Mouse (Mus musculus) lung, postnatal 14 days (tissue): ENCODE results near the gene Sema6b.

Experiments used
- DNase-seq: peaks from one replicate; pipeline ENCODE4 v3.0.0; 2021

Sema6b gene

DNA sequence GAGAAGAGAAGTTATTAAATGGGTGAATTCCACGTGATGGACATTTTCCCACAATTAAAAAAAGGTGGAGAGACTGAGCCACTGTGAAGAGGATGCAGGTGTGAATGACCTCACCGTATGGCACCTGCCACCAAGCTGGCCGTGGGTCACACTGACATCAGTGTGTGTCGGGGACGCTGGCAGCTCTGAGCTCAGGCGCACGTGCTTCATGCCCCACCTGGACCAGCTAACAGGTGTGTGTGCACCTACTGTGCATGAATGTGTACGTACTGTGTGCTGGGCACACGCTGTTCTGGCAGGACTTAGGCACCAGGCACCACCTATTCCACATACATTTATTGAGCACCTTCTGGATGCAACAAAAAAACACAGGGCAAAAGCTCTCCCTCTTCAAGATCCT, 4.4 kb upstream of the Sema6b start:
- DNase-seq, result no peak

DNA sequence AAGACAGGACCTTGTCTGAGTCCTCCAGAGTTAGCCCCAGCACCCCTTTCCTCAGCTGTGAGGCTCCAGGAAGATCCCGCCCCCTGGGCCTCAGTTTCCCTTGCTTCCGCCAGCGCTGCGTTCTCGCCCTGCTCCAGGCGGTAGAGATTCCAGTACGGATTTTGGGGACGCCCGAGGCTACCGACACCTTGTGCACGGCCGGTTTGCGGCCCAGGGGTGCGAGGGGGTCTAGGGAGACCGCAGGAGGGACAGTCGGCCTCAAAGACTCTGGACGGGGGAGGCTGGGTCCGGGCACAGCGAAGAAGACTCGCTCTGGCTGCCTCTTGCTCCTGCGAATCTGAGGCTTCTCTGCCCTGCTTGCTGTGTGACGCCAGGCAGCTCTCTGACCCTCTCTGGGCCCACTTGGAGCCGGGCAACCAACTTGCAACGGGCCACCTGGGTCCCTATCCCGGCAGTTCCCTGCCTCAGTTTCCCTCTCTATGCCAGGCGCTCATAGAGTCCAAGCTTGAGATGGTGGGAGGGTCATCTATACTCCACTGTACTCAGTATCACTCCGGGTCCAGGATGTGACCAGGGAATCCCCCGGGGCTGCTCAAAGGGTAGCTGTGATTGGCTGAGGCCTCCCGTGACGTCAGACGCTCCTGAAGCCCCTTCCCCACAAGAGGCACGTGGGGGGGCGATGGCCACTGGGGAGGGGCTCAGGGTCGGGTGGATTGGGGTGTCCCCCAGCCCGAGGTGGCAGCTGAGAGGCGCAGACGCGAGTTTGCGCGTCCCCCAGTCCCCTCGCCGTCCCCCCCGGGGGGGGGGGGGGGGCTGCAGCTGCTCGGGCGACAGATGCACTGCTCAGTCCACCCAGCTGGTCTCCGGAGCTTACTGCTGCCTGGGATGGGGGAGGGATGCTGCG, 1.8 kb upstream of the Sema6b start:
- no peak for DNase-seq

DNA sequence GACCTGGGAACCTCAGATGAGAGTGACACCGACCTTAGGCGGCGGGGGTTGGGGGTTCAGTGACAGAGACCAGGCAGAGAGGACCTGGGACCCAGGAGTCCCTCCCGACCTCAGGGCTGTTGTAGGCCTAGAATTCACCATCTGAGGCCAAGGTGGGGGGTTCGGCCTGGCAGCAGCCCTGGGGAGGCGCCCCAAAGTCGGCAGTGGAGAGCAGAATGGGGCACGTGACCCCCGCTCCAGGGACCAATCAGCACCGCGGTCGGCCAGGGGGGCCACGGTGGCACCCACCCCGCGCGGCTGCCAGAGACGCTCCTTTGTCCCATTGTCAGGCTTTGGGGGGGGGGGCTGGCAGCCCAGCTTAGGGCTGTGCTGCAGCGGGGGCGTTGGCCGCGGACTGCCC, 788 bp downstream of the Sema6b start:
- DNase-seq, result no peak

DNA sequence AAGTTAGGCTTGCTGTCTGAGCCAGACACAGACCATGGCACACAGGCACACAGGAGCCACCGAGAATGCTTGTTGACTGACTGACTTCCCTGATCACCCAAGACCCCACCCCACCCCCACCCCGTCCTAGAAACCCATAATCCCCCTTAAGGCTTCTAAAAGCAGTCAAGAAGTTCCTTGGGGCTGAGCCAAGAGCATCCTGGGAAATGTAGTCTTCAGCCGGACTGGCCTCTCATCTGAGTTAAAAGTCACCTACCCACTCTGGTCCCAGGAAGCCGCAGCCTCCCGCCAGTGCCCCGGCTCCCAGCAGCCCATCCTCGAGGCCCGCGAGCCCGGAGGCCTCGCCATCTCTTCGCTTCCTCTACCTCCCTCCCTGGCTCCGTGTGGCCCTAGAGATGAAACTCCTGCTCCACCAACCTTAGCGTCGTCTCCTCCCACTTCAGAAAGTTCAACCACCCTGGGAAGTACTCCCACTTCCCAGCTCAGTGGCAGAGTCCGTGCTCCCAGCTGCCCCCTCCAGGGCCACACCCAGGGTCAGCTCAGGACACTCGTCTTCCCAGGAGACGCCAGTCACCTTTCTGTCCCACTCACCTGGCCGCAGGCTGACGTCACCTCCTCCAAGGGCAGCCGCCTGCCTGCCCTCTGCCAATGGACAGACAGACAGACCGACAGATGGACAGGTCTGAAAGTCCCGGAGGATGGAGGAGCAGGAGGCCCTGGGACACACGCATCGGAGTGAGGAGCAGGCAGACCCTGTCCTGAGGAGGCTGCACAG, 2.1 kb downstream of the Sema6b start:
- DNase-seq, result no peak

DNA sequence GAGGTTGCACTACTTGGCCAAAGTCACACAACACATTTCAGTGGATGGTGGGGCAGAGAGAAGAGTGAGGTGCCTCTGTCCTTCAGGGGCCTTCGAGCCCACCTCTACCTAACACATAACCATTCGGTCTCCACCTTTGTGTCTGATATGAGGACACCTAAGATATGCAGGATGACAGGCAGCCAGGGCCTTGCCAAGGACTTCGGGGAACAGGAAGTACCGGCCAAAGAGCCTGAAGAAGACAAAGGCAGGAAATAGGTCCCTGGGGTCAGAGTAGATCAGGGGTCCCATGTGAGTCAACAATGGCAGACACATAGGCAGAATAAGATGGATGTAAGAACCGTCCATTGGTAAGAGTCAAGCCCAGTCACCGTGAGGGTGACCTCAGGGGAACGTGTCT, 3.6 kb downstream of the Sema6b start:
- DNase-seq, result no peak

DNA sequence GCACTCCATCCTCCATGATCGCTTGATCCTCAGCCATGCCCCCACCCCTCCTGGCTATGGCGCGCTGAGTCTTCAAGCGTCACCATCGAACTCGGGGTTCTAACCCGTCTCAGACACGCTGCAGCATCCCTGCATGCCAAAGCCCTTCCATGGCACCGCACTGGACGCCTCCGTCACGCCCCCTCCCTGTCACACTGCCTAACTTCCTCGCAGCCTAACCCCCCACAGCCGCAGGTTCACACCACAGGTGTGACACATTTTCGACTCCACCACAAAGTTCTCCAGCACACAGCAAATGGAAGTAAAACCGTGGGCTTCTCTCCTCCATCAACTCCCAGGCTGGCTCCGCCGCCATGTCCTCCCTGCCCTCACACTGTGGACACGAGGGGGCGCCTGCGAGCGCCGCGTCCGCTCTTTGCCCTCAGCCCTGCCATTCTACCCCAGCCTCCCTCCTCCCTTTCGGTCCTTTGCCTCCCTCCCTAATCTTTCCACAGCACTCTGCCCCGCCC, 5.6 kb downstream of the Sema6b start:
- DNase-seq, result peak; percentile 80

DNA sequence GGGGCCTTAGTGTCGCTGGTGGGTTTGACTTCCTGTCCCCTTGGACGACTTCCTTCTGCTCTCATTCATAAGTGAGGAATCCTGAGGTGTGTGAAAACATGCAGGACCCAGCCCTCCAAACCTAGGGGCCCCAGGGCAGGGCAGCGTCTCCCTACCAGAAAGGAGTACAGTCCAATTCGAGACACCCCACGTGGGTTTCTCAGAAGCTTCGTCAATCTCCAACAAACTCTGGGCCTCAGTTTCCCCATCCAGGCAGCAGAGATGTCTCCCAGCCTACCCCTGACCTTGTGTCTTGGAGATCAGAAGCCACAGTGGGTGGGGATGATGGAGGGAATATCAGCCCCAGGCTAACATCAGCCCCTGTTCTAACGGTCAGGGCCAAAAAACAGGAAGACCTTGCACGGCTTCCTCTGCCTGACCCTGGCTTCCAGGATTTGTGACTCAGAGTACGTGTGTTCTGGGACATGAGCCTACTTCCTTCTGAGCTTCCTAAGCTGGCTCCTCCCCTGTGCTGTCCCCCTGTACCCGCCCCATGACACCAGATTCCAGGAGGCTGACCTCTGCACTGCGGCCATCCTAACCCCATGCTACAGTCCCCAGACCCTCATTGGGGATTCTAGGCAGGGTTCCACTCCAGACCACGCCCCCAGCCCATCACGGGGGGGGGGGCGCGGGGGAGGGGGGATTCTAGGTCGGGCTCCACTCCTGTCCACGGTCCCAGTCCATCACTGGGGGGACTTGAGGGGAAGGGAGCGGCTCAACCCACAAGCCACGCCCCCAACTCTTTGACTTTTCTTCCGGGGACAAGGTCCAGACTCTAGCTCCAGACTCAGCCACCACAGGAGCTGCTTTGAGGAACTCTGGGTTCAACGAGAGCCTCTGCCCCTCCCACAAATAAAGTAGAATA, 6.4 kb downstream of the Sema6b start:
- peak; percentile 62 for DNase-seq

DNA sequence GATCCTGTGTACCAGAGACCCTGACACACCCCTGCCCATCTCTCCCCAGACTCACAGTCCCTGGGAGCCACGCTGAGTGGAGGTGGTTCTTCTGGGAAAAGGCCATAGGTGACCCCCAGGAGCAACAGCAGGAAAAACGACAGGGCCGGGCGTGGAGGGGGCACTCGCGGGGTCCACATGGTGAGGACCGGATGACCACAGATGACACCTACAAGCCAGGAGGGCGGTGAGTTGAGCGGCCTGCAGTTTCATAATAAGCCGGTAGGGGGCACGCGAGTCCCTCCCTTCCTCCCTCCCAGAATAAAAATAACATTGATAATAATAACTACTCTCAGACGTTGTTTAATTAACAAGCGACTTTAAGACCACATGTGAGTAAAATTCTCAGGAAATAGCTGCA, 7.5 kb downstream of the Sema6b start:
- DNase-seq, result peak; percentile 78

DNA sequence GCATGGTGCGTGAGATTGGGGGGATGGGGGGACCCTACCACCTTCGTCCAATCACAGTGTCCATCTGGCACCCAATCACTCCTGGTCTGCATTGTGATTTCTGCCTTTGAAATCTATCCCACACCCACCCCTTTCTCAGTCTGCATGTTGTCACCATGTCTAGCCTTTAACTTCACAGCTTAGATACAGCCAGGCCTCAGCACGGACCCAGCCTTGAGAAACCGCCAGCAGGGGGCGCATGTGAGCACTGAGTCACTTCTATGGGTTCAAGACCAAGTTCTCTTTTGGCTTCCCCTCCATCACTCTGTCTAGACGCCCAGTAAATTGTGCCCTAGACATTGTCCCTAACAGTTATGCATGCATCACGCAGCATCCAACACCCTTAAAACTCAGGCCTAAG, 8.3 kb downstream of the Sema6b start:
- DNase-seq, result peak; percentile 81

DNA sequence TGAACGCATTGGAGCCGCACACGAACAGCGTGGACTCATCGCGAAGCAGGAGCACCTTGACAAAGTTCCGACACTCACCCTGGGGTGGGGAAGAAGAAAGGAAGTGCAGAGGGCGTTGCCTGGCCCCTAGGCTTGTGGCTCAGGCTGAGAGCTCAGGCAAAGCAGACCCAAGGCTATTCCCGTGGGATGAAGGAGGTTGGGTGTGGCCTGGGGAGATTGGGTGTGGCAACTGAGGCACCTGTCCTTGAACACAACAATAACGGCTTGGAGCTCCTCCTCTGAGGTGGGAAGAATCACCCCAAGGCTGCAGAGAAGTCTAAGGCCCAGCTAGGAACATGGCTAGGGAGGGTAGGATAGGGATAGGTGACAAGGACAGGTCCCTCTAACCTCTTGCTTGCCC, 9.0 kb downstream of the Sema6b start:
- DNase-seq, result no peak

DNA sequence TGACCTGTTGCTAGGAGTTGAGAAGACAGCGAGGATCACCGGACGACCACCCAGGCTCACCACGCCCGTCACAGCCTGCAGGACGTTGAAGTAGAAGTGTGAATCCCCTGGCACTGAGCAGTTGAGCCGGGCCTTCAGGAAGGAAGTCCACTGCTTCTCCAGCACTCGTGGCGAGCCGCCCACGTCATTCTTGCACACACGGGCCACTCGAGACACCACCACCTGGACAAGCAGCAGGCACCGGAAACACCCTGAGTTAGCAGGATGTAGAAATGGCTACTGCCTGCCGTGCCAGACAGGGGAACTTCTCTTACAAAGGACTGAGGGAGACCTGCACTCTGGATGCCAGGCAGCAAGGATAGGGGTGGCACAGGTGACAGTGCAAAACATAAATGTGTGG, 11.9 kb downstream of the Sema6b start:
- DNase-seq, result no peak

DNA sequence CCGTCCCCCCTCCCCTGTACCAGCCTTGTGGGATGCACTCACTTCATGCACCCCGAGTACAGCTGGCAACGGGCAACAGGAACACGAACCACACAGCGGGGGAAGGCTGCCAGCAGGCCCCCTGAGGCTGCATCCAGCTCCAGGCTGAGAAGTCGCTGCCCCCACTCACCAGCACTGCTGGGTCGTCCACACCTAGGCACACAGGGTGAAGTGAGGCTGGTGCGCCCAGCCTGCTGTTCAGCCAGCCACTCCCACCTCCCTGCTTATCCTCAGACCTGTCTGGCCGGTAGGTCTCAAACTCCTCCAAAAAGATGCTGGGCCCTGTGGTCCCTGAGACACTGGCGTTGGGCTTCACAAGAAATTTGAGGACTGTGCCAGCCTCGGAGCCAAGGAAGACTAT, 14.0 kb downstream of the Sema6b start:
- DNase-seq, result no peak

DNA sequence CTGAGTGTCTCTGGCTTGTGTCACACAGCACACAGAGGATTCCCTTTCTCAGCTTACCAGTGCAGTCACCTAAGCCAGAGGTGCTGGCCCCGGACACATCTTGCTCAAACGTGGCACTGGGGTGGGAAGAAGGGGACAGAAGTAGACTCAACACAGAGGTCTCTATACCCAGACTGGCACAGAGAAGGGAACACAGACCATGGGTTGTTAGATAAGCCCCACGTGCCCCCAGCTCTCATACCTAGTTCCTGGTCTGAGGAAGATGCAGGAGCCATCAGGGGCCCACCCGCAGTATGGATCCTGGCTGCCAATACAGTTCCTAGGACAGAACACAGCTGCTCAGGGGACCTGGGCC, 14.9 kb downstream of the Sema6b start:
- no peak for DNase-seq

DNA sequence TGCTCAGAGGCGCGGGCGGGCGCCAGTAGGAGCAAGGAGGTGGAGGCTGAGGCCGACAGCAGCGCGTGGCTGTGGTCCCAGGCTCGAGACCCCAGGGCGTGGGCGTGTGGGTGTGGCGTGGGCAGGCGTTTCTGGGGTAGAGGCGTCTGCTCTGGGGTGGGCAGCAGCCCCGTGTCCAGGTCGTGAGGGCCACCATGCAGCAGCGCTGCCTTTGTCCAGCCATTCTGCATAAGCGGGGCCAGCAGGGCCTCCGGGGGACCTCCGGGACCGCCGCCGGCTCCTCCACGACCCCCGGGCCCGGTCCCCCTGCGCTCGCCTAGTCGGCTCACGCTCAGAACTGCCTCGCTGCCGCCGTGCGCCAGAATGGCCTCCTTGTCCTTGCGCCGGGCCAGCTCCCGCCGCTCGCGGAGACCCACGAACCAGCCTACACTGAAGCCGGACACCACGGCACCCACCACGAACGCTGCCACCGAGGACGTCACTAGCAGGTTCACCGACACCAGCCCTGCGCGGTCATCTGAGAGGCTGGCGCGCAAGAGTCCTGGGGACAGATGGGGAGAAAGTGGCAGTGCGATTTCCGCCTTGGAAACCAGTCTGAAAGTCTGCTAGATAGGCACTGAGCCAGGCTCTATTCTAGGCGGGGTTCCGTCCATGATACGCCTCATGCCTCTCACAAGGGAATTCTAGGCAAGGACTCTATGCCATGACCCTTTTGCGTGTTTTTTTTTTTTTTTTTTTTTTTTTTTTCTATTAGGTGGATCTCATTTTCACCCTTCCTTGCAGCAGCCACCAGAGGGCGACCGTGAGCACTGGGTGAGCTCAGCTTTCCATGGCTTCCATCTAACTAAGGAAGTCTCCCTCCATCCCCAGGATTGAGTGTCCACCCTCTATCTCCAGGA, 15.5 kb downstream of the Sema6b start:
- DNase-seq, result peak; percentile 72

DNA sequence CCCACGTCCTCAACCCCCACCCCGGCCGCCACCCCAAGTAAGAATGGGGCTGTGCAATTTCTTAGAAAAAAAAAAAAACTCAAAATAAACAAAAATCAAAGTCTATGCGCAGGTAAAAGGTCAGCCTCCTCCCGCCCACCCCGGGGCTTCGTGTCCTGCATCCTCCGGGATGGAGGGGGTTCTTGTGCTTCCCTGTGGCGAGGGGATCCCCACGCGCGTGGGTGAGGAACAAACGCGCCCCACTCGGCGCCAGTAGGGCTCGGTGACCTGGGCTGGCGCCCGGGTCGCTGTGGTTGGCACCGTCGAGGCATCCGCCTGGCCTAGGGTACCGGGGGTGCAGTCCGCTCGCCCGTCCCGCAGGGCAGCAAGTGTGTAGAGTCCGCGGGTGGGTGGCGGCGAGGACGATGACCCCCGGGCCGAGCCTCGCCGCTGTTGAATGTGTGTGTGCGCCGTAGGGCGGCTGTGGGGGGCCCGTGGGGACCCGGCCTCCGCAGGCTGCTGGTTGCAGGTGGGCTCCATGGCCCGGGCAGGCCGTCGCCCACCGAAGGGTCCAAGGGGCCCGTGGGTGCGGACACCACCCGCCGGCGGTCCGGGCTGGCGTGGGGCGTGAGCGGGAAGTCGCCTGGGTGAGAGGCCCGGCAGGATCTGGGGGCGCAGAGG, 16.3 kb downstream of the Sema6b start:
- no peak for DNase-seq

DNA sequence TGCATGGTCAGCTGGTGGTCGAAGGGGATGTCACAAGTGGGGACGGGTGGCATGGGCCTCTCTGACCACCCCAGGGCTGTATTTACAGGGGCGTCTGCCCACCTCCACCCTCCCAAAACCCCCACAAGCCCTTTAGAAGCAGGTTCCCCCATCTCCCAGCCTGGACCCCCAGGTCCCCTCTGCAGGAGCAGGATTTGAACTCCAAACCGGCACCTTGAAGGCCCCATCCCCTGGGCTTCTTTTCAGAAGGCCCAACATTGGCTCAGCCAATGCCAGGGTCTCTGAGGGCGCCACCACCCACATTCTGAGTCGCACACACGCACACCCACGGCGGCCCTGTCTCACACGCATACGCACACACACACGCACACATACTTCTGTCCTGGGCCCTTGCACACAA, 17.0 kb downstream of the Sema6b start:
- DNase-seq, result no peak

DNA sequence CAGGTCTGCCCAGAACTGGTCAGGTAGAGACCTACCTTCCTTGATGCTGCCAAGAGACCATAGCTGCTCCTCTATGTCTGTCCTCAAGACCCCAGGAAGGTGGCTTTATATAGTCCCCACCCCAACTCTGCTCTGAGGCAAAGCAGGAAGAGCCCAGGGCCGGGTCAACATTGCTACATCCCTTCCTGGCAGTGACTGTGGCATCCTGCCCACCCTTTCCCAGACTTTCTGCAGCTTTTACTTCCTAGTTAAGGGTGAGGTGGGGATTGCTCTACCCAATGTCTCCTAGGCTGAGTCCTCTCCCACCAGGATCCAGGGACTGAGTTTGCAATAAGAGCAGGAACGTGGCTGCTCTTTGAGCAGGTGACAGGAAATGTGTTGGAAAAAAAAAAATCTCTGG, 18.3 kb downstream of the Sema6b start, which contains the start of gene Lrg1:
Lrg1 (minus strand) TSS at position 176 of the 400 bp plus-strand sequence.
- DNase-seq, result peak; percentile 42

DNA sequence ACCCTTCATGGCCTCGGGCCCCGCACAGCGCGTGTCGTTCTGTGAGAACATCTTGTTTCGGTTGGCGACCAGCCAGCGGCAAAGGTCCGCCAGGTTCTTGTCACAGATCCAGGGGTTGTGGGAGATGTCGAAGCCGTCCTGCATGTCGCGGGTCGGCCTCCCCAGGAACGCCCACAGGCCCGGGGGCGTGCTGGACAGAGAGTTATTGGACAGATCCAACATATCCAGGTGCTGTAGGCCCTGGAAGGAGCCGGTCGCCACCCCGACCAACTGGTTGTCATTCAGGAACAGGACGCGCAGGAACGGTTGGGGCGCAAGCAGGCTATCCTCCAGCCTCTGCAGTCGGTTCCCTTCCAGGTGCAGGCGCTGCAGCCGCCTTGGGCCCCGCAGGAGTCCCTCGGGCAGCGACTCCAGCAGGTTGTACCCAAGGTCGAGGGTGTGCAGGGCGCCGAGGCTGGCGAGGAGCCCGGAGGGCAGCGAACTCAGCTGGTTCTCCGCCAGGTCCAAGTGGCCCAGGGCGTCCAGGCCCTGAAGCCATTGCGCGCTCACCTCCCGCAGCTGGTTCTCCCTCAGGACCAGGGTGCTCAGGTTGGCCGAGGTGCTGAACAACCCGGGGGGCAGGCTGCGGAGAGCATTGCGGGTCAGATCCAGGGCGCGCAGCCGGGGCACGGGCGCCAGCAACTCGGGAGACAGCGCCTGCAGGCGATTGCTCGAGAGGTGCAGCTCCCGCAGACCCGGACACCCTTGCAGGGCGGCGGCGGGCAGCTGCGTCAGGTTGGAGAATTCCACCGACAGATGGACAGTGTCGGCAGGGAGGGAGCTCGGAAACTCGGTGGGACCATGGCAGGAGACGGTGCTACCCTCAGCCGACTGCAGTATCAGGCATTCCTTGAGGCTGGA, 19.9 kb downstream of the Sema6b start:
- DNase-seq, result peak; percentile 47

DNA sequence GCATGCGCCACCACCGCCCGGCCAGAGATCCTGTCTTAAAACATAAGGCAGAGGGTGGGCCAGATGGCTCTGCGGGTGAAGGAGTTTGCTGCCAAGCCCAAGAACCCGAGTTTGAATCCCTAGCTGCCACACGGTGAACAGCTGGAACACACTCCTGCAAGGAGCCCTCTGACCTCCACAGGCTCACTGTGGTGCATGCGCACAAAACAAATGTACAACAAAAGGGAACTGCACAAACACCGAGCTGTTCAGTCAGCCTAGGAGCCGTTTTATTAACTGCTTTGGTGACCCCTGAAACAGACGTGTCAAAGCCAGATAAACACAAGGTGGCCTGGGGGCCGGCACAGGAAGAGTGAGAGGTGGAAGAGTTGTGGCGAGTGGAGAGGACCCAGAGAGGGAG, 20.7 kb downstream of the Sema6b start:
- DNase-seq, result no peak

DNA sequence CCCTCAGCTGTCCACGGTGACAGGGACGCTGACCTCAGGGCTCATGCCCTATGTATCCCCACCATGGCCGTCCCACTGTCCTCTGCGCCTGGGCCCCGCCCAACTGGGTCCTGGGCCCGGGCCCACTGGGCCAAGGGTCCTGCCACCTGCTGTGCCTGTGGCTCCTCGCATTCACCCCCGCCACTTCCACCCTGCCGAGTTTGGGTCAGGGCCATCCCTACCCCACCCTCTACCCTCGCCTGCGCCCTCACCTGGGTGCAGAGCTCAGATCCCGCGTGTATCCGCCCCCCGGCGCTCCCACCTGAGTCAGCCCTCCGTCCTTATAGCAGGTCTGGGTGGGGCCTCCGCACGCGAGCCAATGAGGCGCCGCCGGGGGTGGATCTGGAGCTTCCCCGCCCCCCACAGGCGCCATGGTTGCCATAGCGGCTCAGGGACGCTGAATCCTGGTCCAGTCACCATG, 22.9 kb downstream of the Sema6b start, which contains the start of gene Plin5:
Plin5 (minus strand) TSS at position 346 of the 460 bp plus-strand sequence.
- peak; percentile 42 for DNase-seq
